Comparison of ENCODE assay signal across 11 mouse cellular contexts in genomic region chr10:12467544-12467943, GRCm38 (mm10).
A peak's percentile ranks its signal among the peaks of the same experiment; 100 is the strongest.
DNase-seq lines count a peak whose midpoint lies in the region; ATAC-seq and TF ChIP-seq lines count a peak whose summit lies in the region.
"Had no signal": no experiment of that assay in that cellular context is flagged by ENCODE, and none has a peak within 500 bp of the region (broad histone marks: within the 10 kb centered on the region; RNA-seq: fewer than 3 reads in every experiment).

No protein-coding gene starts in this region.

- no peaks in the 10 kb centered on the region for H3K27me3 ChIP-seq in hindbrain, embryonic 14.5 days (ENCODE audit: control insufficient read depth, insufficient read depth, low read length)
- H3K27me3 ChIP-seq in hindbrain, embryonic 12.5 days = no peaks in the 10 kb centered on the region
- no peaks in the 10 kb centered on the region for H3K27me3 ChIP-seq in hindbrain, postnatal 0 days (ENCODE audit: insufficient read depth, low read length)
- no peaks in the 10 kb centered on the region for H3K27me3 ChIP-seq in neural tube, embryonic 15.5 days (replicated peaks)

- H3K36me3 ChIP-seq in hindbrain, embryonic 14.5 days (replicated peaks; ENCODE audit: control insufficient read depth, insufficient read depth) = no peaks in the 10 kb centered on the region
- H3K36me3 ChIP-seq in hindbrain, embryonic 12.5 days = no peaks in the 10 kb centered on the region
- peaks cover 3% of the 10 kb centered on the region; the same call in 1 of the 2 replicates for H3K36me3 ChIP-seq in hindbrain, postnatal 0 days (ENCODE audit: insufficient read depth, low read length)
- H3K36me3 ChIP-seq in neural tube, embryonic 15.5 days = no peaks in the 10 kb centered on the region; the same call in 1 of the 2 replicates

- no peak overlapping the region for H3K4me3 ChIP-seq in hindbrain, embryonic 14.5 days (replicated peaks; ENCODE audit: low read length)
- H3K4me3 ChIP-seq in hindbrain, embryonic 12.5 days = no peak overlapping the region
- no peak overlapping the region for H3K4me3 ChIP-seq in hindbrain, postnatal 0 days (ENCODE audit: low read length)
- no peak overlapping the region for H3K4me3 ChIP-seq in neural tube, embryonic 15.5 days (replicated peaks)
- no peak overlapping the region for H3K4me3 ChIP-seq in layer of hippocampus, adult 2 months

- WGBS in hindbrain, embryonic 14.5 days = 46% methylated on average over 2 of the region's 2 CpGs
- WGBS in hindbrain, embryonic 12.5 days = 49% methylated on average over 2 of the region's 2 CpGs
- WGBS in hindbrain, postnatal 0 days = 24% methylated on average over 2 of the region's 2 CpGs
- 34% methylated on average over 2 of the region's 2 CpGs for WGBS in neural tube, embryonic 15.5 days

- no peak overlapping the region for H3K27ac ChIP-seq in hindbrain, embryonic 14.5 days
- H3K27ac ChIP-seq in hindbrain, embryonic 12.5 days = no peak overlapping the region
- H3K27ac ChIP-seq in hindbrain, postnatal 0 days = no peak overlapping the region
- no peak overlapping the region for H3K27ac ChIP-seq in neural tube, embryonic 15.5 days (replicated peaks)
- no peak overlapping the region for H3K27ac ChIP-seq in layer of hippocampus, adult 2 months
- H3K27ac ChIP-seq: liver, embryonic 14.5 days had no signal

- H3K9me3 ChIP-seq in hindbrain, embryonic 14.5 days (ENCODE audit: control insufficient read depth, low read length) = no peaks in the 10 kb centered on the region
- H3K9me3 ChIP-seq in hindbrain, embryonic 12.5 days (replicated peaks) = no peaks in the 10 kb centered on the region
- H3K9me3 ChIP-seq in hindbrain, postnatal 0 days (ENCODE audit: low read length) = no peaks in the 10 kb centered on the region
- no peaks in the 10 kb centered on the region for H3K9me3 ChIP-seq in neural tube, embryonic 15.5 days (replicated peaks)

- DNase-seq in hindbrain, embryonic 14.5 days (ENCODE audit: low spot score) = no peak
- peak; percentile 33 for DNase-seq in urinary bladder, postnatal 14 days (ENCODE audit: low spot score)
- no peak for DNase-seq in urinary bladder, adult 2 months (ENCODE audit: low spot score)
- peak; percentile 43 for DNase-seq in hindbrain, postnatal 0 days (ENCODE audit: low spot score)
- DNase-seq in right cerebral cortex, adult 18-20 months = no peak
- DNase-seq in layer of hippocampus, adult 2 months (ENCODE audit: low spot score in 2 of 2) = no peak
- DNase-seq: cerebellum, adult 11 months; thymus, postnatal 4 days had no signal

- no peak for TF ChIP-seq CTCF in hindbrain, postnatal 0 days (IDR thresholded peaks at IDR 0.05; ENCODE audit: low read depth)
- no peak for TF ChIP-seq CTCF in layer of hippocampus, adult 2 months (conservative IDR thresholded peaks at IDR 0.05)

- H3K9ac ChIP-seq in hindbrain, embryonic 14.5 days = no peak overlapping the region
- no peak overlapping the region for H3K9ac ChIP-seq in hindbrain, embryonic 12.5 days
- no peak overlapping the region for H3K9ac ChIP-seq in hindbrain, postnatal 0 days (replicated peaks; ENCODE audit: low read length)
- no peak overlapping the region for H3K9ac ChIP-seq in neural tube, embryonic 15.5 days (replicated peaks)
- H3K9ac ChIP-seq: liver, embryonic 14.5 days had no signal

- no peak overlapping the region for H3K4me2 ChIP-seq in hindbrain, embryonic 14.5 days (replicated peaks)
- no peak overlapping the region for H3K4me2 ChIP-seq in hindbrain, embryonic 12.5 days (replicated peaks)
- no peak overlapping the region for H3K4me2 ChIP-seq in hindbrain, postnatal 0 days (ENCODE audit: low read depth, low read length)
- no peak overlapping the region for H3K4me2 ChIP-seq in neural tube, embryonic 15.5 days

- no peaks in the 10 kb centered on the region for H3K4me1 ChIP-seq in hindbrain, embryonic 14.5 days (replicated peaks; ENCODE audit: control insufficient read depth, insufficient read depth, low read length)
- no peaks in the 10 kb centered on the region for H3K4me1 ChIP-seq in hindbrain, embryonic 12.5 days
- peaks cover 5% of the 10 kb centered on the region; the same call in 1 of the 2 replicates for H3K4me1 ChIP-seq in hindbrain, postnatal 0 days (ENCODE audit: insufficient read depth, low read length)
- 0 out of 2 replicates have a peak, but pooled peaks cover 2% of the 10 kb centered on the region for H3K4me1 ChIP-seq in neural tube, embryonic 15.5 days

- peak; percentile 59; the same call in 1 of the 2 replicates for ATAC-seq in hindbrain, embryonic 14.5 days (ENCODE audit: low FRiP score)
- ATAC-seq in hindbrain, embryonic 12.5 days (ENCODE audit: low FRiP score) = no peak
- no peak for ATAC-seq in hindbrain, postnatal 0 days
- peak; percentile 68; the same call in 1 of the 2 replicates for ATAC-seq in neural tube, embryonic 15.5 days (ENCODE audit: low FRiP score)

Comparison
In these comparisons a context has a peak if more than half of its experiments do, and no peak if none do; other contexts are left out.
1. ATAC-seq: peak in hindbrain, embryonic 14.5 days (single experiment) and neural tube, embryonic 15.5 days (single experiment); none in hindbrain, embryonic 12.5 days (single experiment) and hindbrain, postnatal 0 days (single experiment).
2. DNase-seq: peak in urinary bladder, postnatal 14 days (single experiment) and hindbrain, postnatal 0 days (single experiment); none in hindbrain, embryonic 14.5 days (single experiment), urinary bladder, adult 2 months (single experiment), right cerebral cortex, adult 18-20 months (single experiment) and layer of hippocampus, adult 2 months (0 of 2).